Mouse (Mus musculus): ENCODE measurements around the gene Ppp2r5d.

Gene Ppp2r5d

DNA sequence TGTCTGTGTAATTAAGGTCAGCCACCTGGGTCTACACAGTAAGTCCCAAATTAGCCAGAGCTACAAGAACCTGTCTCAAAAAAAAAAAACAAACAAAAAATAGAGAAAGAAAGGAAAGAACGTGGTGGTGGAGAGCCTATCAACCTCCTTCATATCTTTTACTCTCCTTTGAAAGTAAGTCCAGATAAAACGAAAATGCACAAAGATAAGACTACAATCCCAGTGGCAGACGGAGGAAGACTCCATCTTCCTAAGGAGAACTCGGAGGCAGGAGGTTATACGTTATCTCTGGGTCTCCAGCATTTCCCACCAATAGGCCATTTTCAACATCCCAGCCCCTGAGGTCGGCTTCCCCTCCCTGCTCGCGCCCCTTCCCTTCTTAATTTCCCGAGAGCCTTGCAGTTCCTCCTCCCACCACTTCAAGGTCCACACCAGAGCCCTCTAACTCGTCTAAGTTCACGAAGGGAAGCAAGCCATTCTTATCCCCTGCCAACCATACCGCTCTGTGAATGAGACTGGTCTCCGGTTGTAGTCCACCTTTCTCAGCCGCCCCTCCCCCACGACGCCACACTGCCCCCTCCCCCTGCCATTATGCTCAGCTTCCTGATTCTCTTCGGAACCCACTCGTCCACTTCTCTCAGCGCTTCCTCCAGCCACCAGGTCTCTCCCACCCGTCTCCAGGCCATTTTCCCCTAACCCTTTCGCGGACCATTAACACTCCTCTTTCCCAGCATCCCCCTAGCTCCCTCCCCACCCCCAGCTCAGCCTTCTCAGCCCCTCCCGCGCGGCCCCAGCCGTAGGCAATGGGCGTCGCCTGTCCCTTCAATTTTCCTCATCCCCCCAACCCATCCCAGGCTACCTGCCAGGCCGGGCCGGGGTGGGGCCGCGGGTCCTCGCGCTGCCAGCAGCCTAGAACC lies 24.8 kb downstream of the Ppp2r5d start:
- peak; percentile 62 for DNase-seq (ENCODE audit: low read depth)

DNA sequence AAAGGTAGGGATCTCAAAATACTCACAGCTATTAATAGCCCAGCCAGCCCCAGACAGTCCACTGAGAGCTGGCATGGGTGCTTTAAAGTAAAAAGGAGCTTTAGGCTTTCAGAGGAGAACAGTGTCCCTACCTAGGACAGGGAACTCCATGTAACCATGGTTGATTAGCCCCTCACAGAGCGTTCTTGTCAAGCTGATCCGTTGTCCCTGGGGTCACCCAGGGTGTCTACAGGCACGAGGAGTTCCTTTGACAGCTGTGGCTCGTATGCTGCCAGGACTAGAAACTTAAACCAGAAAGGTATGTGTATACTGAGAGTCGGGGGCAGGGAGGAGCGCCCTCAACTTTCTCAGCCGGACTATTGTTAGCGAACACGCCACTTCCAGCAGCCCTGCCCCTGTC lies 26.0 kb downstream of the Ppp2r5d start:
- DNase-seq (ENCODE audit: low read depth), result no peak

DNA sequence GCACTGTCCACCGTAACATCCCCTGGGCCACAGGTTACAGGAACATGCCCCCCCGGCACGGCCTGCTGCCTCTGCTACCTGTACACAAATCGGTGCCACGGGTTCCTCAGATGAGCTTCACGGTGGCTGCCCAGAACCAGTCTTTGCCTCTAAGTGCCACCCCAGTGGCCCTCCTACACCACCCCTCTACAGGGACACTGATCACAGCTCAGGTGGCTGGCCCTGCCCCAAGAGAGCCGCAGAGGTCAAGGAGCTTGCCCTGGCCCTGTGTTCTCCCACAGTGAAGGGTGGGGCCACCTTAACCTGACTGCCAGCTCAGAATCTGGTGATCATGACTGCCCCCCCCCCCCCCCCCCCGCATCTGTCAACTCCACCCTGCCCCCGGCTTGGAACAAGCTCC lies 26.5 kb downstream of the Ppp2r5d start, which contains the start of gene Mea1:
Mea1 (plus strand) TSS at position 378 of the 400 bp plus-strand sequence.
- no peak for DNase-seq (ENCODE audit: low read depth)

DNA sequence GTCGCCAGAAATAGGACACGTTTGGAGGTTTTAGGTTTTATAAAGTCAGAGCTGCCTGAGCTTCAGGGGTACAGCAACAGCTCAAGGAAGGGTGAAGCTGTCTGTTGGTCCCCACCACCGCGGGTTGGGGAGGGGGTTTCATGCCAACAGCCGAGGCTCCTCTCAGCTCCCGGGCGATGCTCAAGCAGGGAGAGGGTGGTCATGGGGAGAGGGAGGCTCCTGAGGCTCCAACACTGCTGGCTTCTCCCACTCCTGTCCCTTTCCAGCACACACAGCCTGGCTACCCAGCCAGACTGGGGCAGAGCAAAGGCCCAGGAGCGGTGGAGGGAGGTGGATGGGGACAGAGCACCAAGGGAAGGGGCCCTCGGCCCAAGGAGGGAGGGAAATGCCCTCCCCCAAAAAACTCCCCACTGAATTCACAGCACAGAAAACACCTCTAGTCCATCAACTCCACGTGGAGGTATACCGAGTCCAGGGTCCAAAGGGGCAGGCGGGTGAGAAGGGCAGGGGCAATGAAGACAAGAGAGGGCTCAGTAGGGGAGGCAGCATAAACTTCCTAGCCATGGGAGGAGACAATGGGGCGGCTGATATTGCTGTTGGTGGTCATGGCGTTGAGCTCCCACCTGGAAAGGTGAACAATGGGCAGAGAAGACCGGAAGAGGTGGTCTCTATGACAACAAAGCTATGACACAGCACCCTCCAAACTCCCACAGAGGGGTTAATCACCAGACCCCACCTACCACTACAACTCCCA lies 30.2 kb downstream of the Ppp2r5d start:
- no peak for DNase-seq (ENCODE audit: low read depth)

DNA sequence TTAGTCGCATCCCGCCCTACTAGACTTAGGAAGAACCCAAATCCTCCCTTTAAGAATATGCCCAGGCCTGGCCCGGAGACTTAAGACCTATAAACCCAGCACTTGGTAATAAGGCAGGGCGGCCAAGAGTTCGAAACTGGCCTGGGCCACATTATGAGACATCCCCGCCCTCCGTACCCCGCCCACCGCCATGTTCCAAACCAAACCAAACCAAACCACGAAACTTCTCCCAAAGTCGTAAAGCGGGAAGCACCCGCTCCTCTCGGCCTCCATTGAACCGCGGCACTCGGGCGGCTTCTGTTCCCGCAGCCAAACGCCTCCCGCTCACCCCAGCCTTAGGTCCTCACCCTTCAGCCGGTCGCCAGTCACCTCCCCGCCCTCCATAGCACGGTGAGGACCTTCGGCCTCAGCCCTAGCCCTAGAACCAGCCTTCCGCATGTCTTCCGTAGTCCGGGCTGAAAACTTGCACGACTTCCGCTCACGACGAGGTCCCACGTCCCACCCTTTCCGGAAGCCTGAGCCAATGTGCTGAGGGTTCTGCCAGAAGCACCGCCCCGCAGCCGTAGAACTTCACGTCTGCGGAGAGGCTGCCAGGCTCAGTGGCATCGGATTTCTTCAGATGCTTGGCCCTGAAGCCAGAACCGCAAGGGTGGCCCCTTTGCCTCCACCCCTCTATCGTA lies 30.9 kb downstream of the Ppp2r5d start, which contains the start of gene Rrp36:
Rrp36 (minus strand) TSS at position 503 of the 680 bp plus-strand sequence.
- peak; percentile 98 for DNase-seq (ENCODE audit: low read depth)

DNA sequence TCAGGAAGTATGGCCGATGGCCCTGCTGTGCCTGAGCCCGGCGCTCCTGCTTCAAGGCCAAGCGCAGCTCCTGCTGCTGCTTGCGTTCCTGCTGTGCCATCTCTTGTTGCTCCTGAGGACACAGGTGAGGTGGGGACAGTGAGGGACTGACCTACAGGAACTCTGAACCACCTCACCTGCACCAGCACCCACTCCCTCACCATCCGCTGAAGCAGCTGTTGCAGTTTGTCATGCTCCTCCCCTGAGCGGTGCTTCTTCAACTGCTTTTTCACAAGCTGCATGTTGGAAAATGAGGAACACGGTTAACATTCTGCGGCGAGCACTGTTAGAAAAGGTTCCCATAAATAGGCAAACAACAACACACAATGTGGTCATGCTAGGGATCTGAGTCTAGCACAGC lies 35.0 kb downstream of the Ppp2r5d start:
- no peak for DNase-seq (ENCODE audit: low read depth)

DNA sequence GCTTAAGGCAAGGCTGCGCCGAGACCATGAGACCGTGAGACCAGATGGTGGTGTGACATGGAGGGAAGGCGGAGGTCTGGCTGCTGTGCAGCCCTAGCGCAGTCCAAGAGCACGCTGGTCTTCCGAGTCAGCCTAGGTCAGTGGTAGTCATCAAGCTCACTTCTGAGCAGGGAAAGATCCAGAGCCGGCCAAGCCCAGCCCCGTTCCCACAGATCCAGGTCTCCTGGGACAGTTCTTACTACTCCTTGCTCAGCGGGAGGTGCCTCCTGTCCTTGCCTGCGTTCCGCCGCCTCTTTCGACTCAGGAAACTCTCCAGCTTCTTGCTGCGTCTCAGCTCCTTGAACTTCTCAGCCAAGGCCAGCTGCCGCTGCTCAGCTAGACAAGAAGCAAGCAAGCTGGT lies 37.2 kb downstream of the Ppp2r5d start:
- no peak for DNase-seq (ENCODE audit: low read depth)

DNA sequence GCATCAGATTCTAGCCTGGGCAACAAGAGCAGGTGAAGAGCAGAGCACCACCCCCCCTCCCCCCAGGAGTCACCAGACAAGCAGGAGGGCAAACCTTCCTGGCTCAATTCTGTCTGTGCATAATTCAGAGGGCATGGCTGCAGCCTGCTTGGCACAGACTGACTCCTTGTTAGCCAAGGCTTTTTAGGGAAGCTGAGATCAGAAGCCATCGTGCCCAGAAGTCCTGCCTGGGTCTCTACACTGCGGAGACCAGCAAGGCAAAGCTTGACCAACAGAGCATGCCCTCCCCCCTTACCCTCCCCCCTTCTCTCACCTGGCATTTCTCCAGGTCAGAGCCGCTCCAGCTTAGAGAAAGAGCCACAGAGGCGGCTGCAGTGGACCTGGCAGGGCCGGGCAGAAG lies 42.2 kb downstream of the Ppp2r5d start:
- DNase-seq (ENCODE audit: low read depth), result no peak

DNA sequence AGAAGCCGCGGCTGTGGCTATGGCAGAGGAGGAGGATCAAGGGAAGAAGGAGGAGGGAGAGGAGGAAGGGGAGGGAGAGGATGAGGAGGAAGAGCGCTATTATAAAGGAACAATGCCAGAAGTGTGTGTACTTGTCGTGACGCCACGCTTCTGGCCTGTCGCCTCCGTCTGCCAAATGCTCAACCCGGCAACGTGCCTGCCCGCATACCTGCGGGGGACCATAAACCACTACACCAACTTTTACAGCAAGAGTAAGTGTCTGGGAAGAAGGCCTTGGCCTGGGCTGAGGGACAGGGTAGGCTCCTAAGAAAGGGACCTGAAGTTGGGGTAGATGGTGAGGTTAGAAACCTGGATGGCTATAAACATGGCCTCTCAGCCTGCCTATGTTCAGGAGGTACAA lies 42.9 kb downstream of the Ppp2r5d start:
- DNase-seq (ENCODE audit: low read depth), result no peak

DNA sequence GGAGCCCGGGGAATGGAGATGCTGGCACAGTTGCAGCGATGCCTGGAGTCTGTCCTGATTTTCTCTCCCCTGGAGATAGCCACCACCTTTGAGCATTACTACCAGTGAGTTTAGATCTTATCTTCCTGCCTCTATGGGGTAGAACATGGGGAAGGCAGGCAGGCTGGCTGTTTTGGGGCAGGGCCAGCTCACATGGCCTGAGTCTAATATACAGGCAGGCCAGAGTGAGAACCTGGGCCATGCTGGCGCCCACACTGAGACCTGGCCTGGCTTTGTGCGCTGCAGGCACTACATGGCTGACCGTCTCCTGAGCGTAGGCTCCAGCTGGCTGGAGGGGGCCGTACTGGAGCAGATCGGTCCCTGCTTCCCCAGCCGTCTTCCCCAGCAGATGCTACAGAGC lies 43.6 kb downstream of the Ppp2r5d start:
- DNase-seq (ENCODE audit: low read depth), result no peak

DNA sequence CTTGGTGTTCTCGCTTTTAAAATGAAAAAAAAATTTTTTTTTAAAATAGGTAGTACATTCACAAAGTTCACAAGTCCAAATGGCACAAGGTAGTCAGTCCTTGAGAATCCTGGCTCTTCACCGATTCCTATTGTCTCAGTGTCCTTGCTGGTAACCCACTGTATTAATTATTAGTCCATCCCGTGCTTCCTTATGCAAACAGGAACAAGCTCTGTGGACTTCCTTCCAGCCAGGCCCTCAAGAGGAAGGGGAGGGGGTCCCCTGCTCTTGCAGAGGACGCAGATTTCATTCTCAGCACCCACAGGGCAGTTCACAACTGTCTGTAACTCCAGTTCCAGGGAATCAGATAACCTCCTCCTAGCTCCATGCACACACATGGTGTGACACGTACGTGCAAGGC lies 48.9 kb downstream of the Ppp2r5d start:
- no peak for DNase-seq (ENCODE audit: low read depth)

DNA sequence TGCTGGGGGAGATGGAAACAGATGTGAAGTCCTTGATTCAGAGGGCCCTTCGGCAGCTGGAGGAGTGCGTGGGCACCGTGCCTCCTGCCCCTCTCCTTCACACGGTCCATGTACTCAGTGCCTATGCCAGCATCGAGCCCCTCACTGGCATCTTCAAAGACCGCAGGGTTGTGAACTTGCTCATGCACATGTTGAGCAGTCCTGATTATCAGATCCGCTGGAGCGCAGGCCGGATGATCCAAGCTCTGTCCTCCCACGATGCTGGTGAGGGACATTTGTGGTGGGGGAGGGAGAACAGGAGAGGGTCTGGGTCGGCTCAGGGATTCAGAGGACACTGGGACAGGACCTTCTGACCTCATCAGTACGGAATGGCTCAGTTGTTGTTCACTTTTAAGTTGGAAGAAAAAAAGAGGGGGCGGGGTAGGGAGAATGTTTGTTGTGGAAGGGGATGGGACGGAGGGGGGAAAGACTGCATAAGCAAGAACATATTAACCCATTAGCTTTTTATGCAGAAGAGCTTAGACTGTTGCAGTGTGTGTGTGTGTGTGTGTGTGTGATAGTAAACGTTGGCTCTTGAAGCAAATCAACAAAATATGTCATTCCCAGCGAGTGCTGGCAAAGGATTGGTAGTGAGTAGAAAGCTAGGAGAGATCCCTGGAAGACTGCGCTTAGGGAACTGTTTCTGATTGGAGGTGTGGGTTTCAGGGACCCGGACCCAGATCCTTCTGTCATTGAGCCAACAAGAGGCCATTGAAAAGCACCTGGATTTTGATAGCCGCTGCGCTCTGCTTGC lies 53.0 kb downstream of the Ppp2r5d start:
- no peak for DNase-seq (ENCODE audit: low read depth)

DNA sequence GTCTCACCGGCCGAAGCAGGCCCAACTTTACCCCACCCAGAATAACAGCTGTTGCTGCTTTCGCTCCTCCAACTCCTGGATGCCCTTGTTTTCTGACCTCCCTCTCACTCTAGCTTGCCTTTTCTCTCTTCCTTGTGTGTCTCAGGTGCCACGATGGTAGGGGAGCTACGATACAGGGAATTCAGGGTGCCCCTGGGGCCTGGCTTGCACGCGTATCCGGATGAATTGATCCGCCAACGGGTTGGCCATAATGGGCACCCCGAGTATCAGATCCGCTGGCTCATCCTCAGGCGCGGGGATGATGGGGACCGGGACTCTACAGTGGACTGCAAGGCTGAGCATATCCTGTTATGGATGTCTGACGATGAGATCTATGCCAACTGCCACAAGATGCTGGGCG lies 53.6 kb downstream of the Ppp2r5d start:
- DNase-seq (ENCODE audit: low read depth), result no peak

DNA sequence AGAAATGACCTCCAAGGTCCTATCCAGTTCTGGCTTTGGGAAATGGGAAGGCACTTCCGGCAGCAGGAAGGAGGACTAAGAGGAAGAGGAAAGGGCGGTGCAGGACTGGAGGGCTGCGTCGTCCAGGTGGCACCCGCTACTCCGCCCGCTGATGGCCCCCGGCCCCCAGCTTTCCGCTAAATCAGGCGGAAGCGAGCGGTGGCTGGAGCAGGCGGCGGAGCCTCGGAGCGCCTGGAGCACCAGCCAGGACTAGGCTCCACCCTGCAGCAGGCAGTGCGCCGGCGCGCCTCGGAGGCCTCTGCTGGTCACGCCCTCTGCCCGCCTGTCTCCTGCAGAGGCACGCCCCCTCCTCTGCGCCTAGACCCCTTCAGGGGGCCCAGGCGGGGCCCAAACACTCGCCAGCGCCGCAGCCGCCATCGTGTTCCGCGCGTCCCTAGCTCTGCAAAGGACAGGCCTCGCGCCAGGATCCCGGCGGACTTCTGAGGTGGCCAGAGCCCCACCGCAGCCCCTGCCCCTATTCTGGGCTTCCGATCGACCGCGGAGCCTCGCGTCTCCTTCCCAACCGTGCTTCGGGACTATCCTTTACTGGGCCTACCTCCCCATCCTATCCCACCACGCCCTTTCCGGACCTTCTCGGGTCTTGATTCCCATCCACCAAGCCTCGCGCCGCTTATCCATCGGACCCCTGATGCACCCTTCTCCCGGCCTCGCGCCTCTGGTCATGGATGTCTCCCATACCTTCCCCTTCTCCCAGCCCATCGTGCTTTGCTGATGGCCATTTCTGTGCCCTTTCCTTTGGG lies 54.5 kb downstream of the Ppp2r5d start, which contains the start of gene Cul7:
Cul7 (plus strand) TSS at position 106 of the 800 bp plus-strand sequence.
- DNase-seq (ENCODE audit: low read depth), result peak; percentile 92

DNA sequence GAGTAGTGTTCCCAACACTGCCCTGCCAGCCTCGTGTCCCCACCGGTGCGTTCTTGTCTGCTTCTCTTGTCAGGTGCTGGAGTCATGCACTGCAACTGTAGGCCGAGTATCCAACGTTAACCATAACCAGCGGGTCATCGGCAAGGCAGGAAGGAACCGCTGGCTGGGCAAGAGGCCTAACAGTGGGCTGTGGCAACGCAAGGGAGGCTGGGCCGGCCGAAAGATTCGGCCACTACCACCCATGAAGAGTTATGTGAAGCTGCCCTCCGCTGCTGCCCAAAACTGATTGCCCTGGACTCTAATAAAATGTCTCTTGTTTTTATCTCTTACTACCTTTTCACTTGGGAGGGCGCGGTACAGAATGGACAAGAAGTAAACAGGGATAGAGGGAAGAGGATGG lies 55.1 kb downstream of the Ppp2r5d start:
- DNase-seq (ENCODE audit: low read depth), result peak; percentile 54

DNA sequence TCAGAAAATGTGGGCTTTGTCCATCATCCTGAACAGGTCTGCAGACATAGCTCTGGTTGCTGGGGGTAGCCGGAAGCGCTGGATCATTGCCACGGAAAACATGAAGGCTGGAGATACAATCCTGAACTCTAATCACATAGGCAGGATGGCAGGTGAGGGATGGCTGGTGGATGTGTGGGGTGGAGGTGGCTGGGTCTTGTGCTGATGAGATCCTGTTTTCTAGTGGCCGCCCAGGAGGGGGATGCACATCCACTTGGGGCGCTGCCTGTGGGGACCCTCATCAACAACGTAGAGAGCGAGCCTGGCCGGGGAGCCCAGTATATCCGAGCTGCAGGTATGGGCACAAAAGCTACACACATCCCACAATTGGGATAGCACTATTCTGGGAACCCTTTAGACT lies 56.5 kb downstream of the Ppp2r5d start:
- DNase-seq (ENCODE audit: low read depth), result no peak

DNA sequence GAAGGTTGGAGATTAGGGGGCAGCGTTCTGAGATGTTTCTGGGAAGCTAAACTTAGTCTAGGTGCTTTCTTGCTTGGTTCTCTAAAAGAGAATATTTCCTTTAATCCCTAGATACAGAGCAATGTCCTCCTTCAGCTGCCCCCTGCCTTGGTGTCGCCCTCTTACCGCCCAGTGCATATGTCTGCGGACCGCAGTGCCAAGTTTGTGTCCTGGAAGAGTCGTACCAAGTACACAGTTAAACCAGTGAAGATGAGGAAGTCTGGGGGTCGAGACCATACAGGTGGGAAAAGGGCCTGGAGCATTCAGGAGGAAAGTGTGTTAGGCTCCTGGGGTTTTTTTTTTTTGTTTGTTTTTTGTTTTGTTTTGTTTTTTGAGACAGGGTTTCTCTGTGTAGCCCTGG lies 57.6 kb downstream of the Ppp2r5d start:
- no peak for DNase-seq (ENCODE audit: low read depth)

DNA sequence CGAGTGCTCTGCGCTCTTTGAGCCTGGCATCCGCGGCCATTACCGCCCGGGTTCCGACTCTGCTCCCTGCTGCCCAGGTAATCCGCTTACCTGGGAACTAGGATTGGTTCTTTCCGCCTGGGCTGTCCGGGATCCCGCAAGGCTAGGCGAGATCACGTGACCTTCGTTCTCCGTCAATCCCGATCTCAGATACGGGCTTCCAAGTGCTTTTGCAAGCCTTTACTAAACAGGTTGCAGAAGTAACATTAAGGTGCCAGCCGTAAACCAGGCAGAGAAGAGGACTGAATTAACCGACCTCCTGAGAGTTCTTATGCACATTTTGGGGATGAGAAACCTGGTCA lies 58.6 kb downstream of the Ppp2r5d start:
- DNase-seq (ENCODE audit: low read depth), result no peak

DNA sequence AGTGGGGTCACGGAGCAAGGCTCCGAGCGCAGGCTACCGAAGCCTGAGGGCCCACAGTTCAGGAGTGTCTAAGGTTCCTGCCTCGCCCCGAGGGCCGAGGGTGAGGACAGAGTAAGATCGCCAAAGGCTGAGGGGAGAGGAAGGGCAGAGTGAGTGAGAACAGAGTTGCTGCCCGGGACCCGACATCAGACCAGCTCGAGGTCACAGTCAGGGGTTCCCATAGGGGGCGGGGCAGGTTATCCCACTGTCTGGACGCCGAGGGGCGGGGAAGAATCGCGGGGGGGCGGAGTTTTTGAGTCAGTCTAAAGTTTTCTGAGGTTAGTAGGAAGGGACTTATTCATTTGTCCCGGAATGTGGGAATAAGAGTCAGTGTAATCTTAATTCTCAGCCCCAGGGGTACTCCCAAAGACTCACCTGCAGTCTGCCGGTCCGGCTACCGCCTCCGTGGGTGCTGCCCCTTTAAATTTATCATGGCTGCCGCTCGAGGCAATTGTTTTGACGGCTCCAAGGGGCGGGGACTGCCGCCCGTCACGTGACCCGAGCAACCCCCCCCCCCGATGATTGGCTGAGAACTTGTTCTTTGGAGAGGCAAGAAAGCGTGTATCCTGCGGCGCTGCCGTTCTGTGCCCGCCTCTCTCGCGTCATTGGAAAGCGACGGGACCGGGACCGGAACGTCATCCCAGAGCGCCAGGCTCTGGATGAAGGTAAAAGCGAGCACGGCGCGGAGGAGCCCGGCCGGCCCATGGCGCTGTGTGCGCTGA lies 59.2 kb downstream of the Ppp2r5d start, which contains the start of the genes Klc4 and Mrpl2:
Klc4 (minus strand) TSS at position 462 of the 761 bp plus-strand sequence.
Mrpl2 (plus strand) TSS at position 669 of the 761 bp plus-strand sequence.
- DNase-seq (ENCODE audit: low read depth), result peak; percentile 99

DNA sequence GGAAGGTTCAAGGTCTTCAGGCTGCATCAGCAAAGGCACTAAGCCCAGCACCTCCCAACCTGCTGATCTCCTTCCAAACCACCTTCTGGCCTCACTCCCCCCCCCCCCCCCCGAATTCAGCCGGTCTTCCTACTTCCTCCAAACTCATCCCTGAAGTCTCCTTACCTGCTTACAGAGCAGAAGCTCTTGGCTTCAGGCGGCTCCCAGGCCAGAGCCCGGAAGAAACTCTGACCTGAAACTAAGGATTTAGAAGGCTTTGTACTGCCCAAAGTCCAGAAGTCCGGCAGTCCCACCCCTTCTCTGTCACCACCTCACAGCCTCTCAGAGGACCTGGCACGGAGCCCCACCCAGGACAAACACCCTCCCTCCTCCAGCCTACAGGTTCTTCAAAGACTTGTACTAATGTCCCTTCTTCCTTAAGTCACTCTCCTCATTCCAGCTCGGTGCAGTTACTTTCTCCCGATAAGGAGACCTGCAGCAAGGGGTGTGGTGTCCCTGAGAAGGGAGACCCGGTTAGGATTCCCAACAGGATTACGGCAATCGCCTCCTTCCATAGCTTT lies 59.9 kb downstream of the Ppp2r5d start:
- peak; percentile 76 for DNase-seq (ENCODE audit: low read depth)

Data from 416B (cell line).